Mouse (Mus musculus) embryonic facial prominence, embryonic 15.5 days (tissue): Measurements from ENCODE around the gene Pank4. TPM values are rescaled to one million over a fixed set of nuclear protein-coding genes. Genes with fewer than 3 reads are reported as not detected.
A peak's percentile ranks its signal among the peaks of the same experiment; 100 is the strongest.

Experiments used
- ATAC-seq: fragments of 200-750 bp; cut with Nextera tagmentation; 2 replicates; pipeline ENCODE4 v1.8.0; 2017; ENCODE audit warnings: low read depth, moderate TSS enrichment; ENCODE audit not compliant: insufficient number of reproducible peaks, low FRiP score, low TSS enrichment
- H3K27ac ChIP-seq: fragments of 300-500 bp; sonication (generic); replicated peaks from 2 replicates; pipeline ENCODE4 v1.5.1; 2015; ENCODE audit warnings: mild to moderate bottlenecking, inconsistent platforms
- H3K27me3 ChIP-seq: fragments of 300-500 bp; sonication (generic); 2 replicates; pipeline ENCODE4 v1.6.1; 2015; ENCODE audit warnings: inconsistent platforms
- H3K36me3 ChIP-seq: fragments of 300-500 bp; sonication (generic); 2 replicates; pipeline ENCODE4 v1.6.1; 2015; ENCODE audit warnings: mild to moderate bottlenecking, inconsistent platforms
- H3K4me1 ChIP-seq: fragments of 300-500 bp; sonication (generic); 2 replicates; pipeline ENCODE4 v1.6.1; 2015; ENCODE audit warnings: inconsistent platforms
- H3K4me2 ChIP-seq: fragments of 300-500 bp; sonication (generic); replicated peaks from 2 replicates; pipeline ENCODE4 v1.6.1; 2015; ENCODE audit warnings: mild to moderate bottlenecking, inconsistent platforms
- H3K4me3 ChIP-seq: fragments of 300-500 bp; sonication (generic); replicated peaks from 2 replicates; pipeline ENCODE4 v1.5.1; 2015; ENCODE audit warnings: mild to moderate bottlenecking, inconsistent platforms
- H3K9ac ChIP-seq: fragments of 300-500 bp; sonication (generic); 2 replicates; pipeline ENCODE4 v1.6.1; 2015; ENCODE audit warnings: inconsistent platforms
- H3K9me3 ChIP-seq: fragments of 300-500 bp; sonication (generic); replicated peaks from 2 replicates; pipeline ENCODE4 v1.6.1; 2016; ENCODE audit warnings: inconsistent platforms
- WGBS: fragments of 180-500 bp; shearing (Covaris S2); methylation state at CpG from one replicate; pipeline ENCODE4 v1.1.7; 2015; 5-methylcytosine and 5-hydroxymethylcytosine counted together
- polyA plus RNA-seq: library from polyadenylated mRNA; unstranded; fragments of >200 nt; fragmentation: Nextera tagmentation; extraction: Ambion mirVana; gene quantifications from 2 replicates; pipeline ENCODE4 v1.2.1, GENCODE M21; 2015

Gene Pank4
- polyA plus RNA-seq, 1 experiment from 2014 or later: 43.6 TPM

DNA sequence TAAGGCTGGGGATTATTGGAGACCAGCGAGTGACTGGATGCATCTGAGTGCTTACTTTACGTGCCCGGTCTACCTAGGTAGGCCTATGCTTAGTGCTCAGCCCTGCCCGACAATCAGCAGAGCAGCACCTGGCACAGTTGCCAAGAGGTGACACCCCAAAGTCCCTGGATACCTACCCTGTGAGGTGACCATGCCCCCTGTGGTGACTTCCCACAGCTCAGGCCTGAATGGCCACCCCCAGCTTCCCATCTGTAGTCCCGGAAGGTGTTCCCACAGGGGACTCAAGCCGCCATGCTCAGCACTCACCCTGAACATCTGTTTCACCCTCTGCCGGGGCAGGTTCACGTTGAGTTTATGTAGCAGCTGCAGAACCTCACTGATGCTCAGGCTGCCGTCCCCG is 42.4 kb downstream of the Pank4 start:
- Histone ChIP-seq H3K27ac (no peak overlapping the region), H3K27me3 (no peaks in the 10 kb centered on the region), H3K9ac (no peak overlapping the region), H3K4me2 (no peak overlapping the region), H3K9me3 (no peaks in the 10 kb centered on the region), H3K4me1 (no peaks in the 10 kb centered on the region), H3K4me3 (no peak overlapping the region), H3K36me3 (no peaks in the 10 kb centered on the region)
- 60% methylated on average over 10 of the region's 10 CpGs for whole genome bisulfite sequencing
- no peak for ATAC-seq

GRCm38 (mm10) chr4:155007641-155008040 is 43.7 kb downstream of the Pank4 start:
- H3K27ac ChIP-seq: no peak overlapping the region
- H3K27me3 ChIP-seq: no peaks in the 10 kb centered on the region
- ATAC-seq: no peak
- no peak overlapping the region for H3K9ac ChIP-seq
- H3K4me1 ChIP-seq: no peaks in the 10 kb centered on the region
- 63% methylated on average over 3 of the region's 3 CpGs for WGBS
- no peak overlapping the region for H3K4me3 ChIP-seq
- no peaks in the 10 kb centered on the region for H3K9me3 ChIP-seq
- H3K36me3 ChIP-seq: no peaks in the 10 kb centered on the region
- no peak overlapping the region for H3K4me2 ChIP-seq

DNA sequence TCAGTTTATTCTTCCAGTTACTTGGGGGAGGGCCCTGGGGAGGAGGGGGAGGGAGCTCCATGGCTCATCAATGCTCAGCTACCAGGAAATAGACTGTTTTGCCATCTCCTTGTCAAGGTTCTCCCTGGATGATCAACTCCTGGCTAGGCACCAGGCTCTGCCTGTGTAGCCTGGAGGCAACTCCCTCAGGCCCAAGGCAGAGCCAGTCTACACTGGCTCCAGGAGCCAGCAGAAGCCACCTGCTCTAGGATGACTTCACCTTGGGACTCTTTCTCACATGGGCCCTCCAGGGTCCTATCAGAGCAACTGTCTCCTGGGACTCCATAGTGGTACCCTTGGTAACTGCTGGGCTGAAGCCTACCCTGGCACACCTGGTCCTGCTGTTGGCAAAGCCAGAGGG is 44.2 kb downstream of the Pank4 start:
- no peaks in the 10 kb centered on the region for H3K27me3 ChIP-seq
- no peaks in the 10 kb centered on the region for H3K36me3 ChIP-seq
- no peak overlapping the region for H3K4me3 ChIP-seq
- ATAC-seq: peak; percentile 49
- no peak overlapping the region for H3K27ac ChIP-seq
- H3K4me2 ChIP-seq: no peak overlapping the region
- H3K9me3 ChIP-seq: no peaks in the 10 kb centered on the region
- H3K4me1 ChIP-seq: no peaks in the 10 kb centered on the region
- no peak overlapping the region for H3K9ac ChIP-seq

DNA sequence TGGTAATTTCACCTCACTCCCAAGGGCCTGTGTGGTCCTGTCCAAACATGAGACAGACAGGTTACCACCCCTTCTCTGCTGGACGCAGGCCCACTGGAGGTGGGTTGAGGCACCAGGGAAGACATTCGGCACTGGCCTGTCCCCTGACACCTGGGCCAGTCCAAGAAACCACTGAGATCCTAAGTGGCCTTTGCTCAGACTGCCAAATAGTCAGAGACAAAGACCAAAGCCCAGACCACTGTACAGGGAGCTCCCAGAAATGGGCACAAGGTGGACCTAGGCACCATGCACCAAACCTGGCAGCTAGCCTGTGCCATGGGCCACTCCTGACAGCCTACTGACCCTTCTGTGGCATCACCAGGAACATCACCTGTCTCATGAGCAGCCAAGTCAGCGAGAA is 45.3 kb downstream of the Pank4 start:
- H3K4me1 ChIP-seq: no peaks in the 10 kb centered on the region
- no peak overlapping the region for H3K9ac ChIP-seq
- no peaks in the 10 kb centered on the region for H3K27me3 ChIP-seq
- no peak overlapping the region for H3K4me3 ChIP-seq
- no peak overlapping the region for H3K27ac ChIP-seq
- no peaks in the 10 kb centered on the region for H3K9me3 ChIP-seq
- ATAC-seq: no peak
- 70% methylated on average over 3 of the region's 3 CpGs for WGBS
- no peaks in the 10 kb centered on the region for H3K36me3 ChIP-seq
- H3K4me2 ChIP-seq: no peak overlapping the region

GRCm38 (mm10) chr4:155010870-155011269 is 46.9 kb downstream of the Pank4 start:
- Histone ChIP-seq H3K4me3 (no peak overlapping the region), H3K36me3 (no peaks in the 10 kb centered on the region), H3K4me1 (no peaks in the 10 kb centered on the region), H3K9ac (no peak overlapping the region), H3K9me3 (no peaks in the 10 kb centered on the region), H3K4me2 (no peak overlapping the region), H3K27ac (no peak overlapping the region), H3K27me3 (no peaks in the 10 kb centered on the region)
- ATAC-seq: no peak
- 87% methylated on average over 5 of the region's 5 CpGs for WGBS

GRCm38 (mm10) chr4:155011312-155012025 is 47.5 kb downstream of the Pank4 start:
- no peaks in the 10 kb centered on the region for H3K36me3 ChIP-seq
- H3K27me3 ChIP-seq: no peaks in the 10 kb centered on the region
- no peak overlapping the region for H3K27ac ChIP-seq
- no peaks in the 10 kb centered on the region for H3K4me1 ChIP-seq
- WGBS: 76% methylated on average over 8 of the region's 8 CpGs
- H3K9me3 ChIP-seq: no peaks in the 10 kb centered on the region
- no peak for ATAC-seq
- no peak overlapping the region for H3K4me2 ChIP-seq
- no peak overlapping the region for H3K4me3 ChIP-seq
- no peak overlapping the region for H3K9ac ChIP-seq

DNA sequence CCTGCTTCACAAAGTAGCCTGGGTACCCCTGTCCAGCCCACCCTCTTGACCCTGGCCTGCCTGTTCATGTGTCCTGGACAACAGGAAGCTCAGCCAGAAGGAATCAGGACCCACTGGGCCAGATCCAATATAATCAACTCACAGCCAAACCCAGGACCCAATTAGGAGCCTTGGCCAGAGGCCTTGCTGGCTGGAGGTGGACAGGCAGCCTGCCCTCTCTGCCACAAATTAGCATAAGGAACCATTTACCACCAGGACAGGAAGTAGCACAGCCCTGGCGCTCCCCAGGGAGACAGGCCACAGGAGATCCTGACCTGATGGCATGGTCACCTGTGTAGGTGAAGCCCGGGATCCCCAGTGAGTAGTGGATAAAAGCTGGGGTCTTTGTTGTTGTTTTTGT is 48.2 kb downstream of the Pank4 start:
- H3K9me3 ChIP-seq: no peaks in the 10 kb centered on the region
- H3K36me3 ChIP-seq: no peaks in the 10 kb centered on the region
- H3K9ac ChIP-seq: no peak overlapping the region
- no peak for ATAC-seq
- H3K4me2 ChIP-seq: no peak overlapping the region
- no peak overlapping the region for H3K4me3 ChIP-seq
- 45% methylated on average over 2 of the region's 2 CpGs for WGBS
- no peaks in the 10 kb centered on the region for H3K27me3 ChIP-seq
- no peak overlapping the region for H3K27ac ChIP-seq
- no peaks in the 10 kb centered on the region for H3K4me1 ChIP-seq

GRCm38 (mm10) chr4:155012788-155013187 is 48.9 kb downstream of the Pank4 start:
- no peaks in the 10 kb centered on the region for H3K4me1 ChIP-seq
- no peaks in the 10 kb centered on the region for H3K27me3 ChIP-seq
- H3K9ac ChIP-seq: no peak overlapping the region
- H3K36me3 ChIP-seq: no peaks in the 10 kb centered on the region
- H3K4me3 ChIP-seq: no peak overlapping the region
- no peak overlapping the region for H3K27ac ChIP-seq
- 5% methylated on average over 4 of the region's 4 CpGs for WGBS
- no peaks in the 10 kb centered on the region for H3K9me3 ChIP-seq
- no peak for ATAC-seq
- H3K4me2 ChIP-seq: no peak overlapping the region

- Histone ChIP-seq H3K27me3 (no peaks in the 10 kb centered on the region), H3K9me3 (no peaks in the 10 kb centered on the region), H3K4me3 (no peak overlapping the region), H3K4me1 (peaks cover 12% of the 10 kb centered on the region), H3K36me3 (no peaks in the 10 kb centered on the region), H3K4me2 (no peak overlapping the region), H3K9ac (no peak overlapping the region), H3K27ac (no peak overlapping the region)
- WGBS: 62% methylated on average over 14 of the region's 14 CpGs
- ATAC-seq: no peak
These were observed 50.3 kb downstream of the Pank4 start for GRCm38 (mm10) chr4:155014244-155014643.

GRCm38 (mm10) chr4:155014791-155015190 is 50.9 kb downstream of the Pank4 start:
- H3K9me3 ChIP-seq: no peaks in the 10 kb centered on the region
- H3K4me3 ChIP-seq: no peak overlapping the region
- no peak overlapping the region for H3K9ac ChIP-seq
- peaks cover 17% of the 10 kb centered on the region for H3K4me1 ChIP-seq
- ATAC-seq: no peak
- no peaks in the 10 kb centered on the region for H3K36me3 ChIP-seq
- no peak overlapping the region for H3K27ac ChIP-seq
- no peak overlapping the region for H3K4me2 ChIP-seq
- 51% methylated on average over 12 of the region's 12 CpGs for WGBS
- H3K27me3 ChIP-seq: no peaks in the 10 kb centered on the region

- ATAC-seq: no peak
- Histone ChIP-seq H3K4me2 (no peak overlapping the region), H3K27me3 (no peaks in the 10 kb centered on the region), H3K9me3 (no peaks in the 10 kb centered on the region), H3K9ac (no peak overlapping the region), H3K36me3 (no peaks in the 10 kb centered on the region), H3K4me1 (peaks cover 18% of the 10 kb centered on the region), H3K27ac (no peak overlapping the region), H3K4me3 (no peak overlapping the region)
- WGBS: 55% methylated on average over 4 of the region's 4 CpGs
These were observed 51.6 kb downstream of the Pank4 start for GRCm38 (mm10) chr4:155015550-155015949.

DNA sequence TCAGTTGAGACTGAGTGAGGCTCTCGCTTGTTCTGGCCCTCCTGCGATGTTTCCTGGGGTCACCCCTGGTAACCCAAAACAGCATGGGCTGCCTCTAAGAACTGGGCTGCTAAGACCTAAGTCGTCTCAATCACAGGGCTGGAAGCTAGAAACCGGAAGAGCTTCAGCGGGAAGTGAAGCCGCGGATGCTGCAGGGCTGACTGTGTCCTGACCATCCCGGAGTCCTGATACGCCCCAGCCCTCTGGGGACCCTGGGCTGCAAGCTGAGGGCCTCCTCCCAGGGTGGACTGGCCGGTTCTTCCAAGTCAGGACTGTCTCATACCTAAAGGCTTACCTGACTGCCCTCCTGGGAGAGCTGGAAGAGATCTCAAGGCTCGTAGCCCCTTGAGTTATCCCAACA is 52.9 kb downstream of the Pank4 start:
- no peak overlapping the region for H3K9ac ChIP-seq
- peaks cover 18% of the 10 kb centered on the region for H3K4me1 ChIP-seq
- no peak for ATAC-seq
- no peak overlapping the region for H3K27ac ChIP-seq
- no peaks in the 10 kb centered on the region for H3K36me3 ChIP-seq
- H3K4me3 ChIP-seq: no peak overlapping the region
- no peaks in the 10 kb centered on the region for H3K9me3 ChIP-seq
- WGBS: 57% methylated on average over 11 of the region's 11 CpGs
- no peaks in the 10 kb centered on the region for H3K27me3 ChIP-seq
- no peak overlapping the region for H3K4me2 ChIP-seq
